Mouse (Mus musculus) ES-E14 (cell line): Measurements from ENCODE around the gene Arap2. TPM values are rescaled to one million over a fixed set of nuclear protein-coding genes. Genes with fewer than 3 reads are reported as not detected.

ENCODE experiments used
- DNase-seq: peaks from one replicate; pipeline ENCODE4 v3.0.0-alpha.2; 2013; ENCODE audit warnings: low read depth, low spot score
- H3K27ac ChIP-seq: 2 replicates; pipeline ENCODE4 v1.5.1; 2012; ENCODE audit warnings: low read depth, mild to moderate bottlenecking, low read length, moderate library complexity, mixed read lengths; ENCODE audit not compliant: poor library complexity, insufficient read depth, severe bottlenecking
- H3K36me3 ChIP-seq: 2 replicates; pipeline ENCODE4 v1.6.1; 2012; ENCODE audit warnings: mild to moderate bottlenecking, low read length, moderate library complexity, mixed read lengths; ENCODE audit not compliant: control insufficient read depth, poor library complexity, insufficient read depth, severe bottlenecking
- H3K4me1 ChIP-seq, 2 experiments: fragments of 150-350 bp in 1 of 2; sonication (generic) in 1 of 2; 2 replicates each; pipeline ENCODE4 v1.6.1; 2012; ENCODE audit warnings: low read length in 2 of 2, mild to moderate bottlenecking in 1 of 2, mixed read lengths in 1 of 2; ENCODE audit not compliant: control insufficient read depth in 2 of 2, insufficient read depth in 2 of 2, poor library complexity in 1 of 2
- H3K4me3 ChIP-seq, 2 experiments: fragments of 150-350 bp in 1 of 2; sonication (generic) in 1 of 2; 2 replicates each; pipeline ENCODE4 v1.5.1; 2012; ENCODE audit warnings: low read length in 2 of 2, low read depth in 1 of 2, mild to moderate bottlenecking in 1 of 2, mixed read lengths in 1 of 2; ENCODE audit not compliant: insufficient read depth in 1 of 2, poor library complexity in 1 of 2, severe bottlenecking in 1 of 2
- H3K9ac ChIP-seq: 2 replicates; pipeline ENCODE4 v1.6.1; 2012; ENCODE audit warnings: low read depth, mild to moderate bottlenecking, low read length, mixed read lengths; ENCODE audit not compliant: poor library complexity, insufficient read depth, severe bottlenecking
- H3K9me3 ChIP-seq: fragments of 150-350 bp; sonication (generic); 2 replicates; pipeline ENCODE4 v1.6.1; 2012; ENCODE audit warnings: low read depth, mild to moderate bottlenecking, low read length; ENCODE audit not compliant: control insufficient read depth, insufficient read depth
- CHD2 ChIP-seq: IDR thresholded peaks from 2 replicates; pipeline ENCODE4 v1.6.1; 2014; ENCODE audit warnings: mild to moderate bottlenecking, low read depth, low read length, inconsistent platforms
- HCFC1 ChIP-seq: IDR thresholded peaks from 2 replicates; pipeline ENCODE4 v1.6.1; 2012; ENCODE audit warnings: low read length, inconsistent platforms, borderline replicate concordance; ENCODE audit not compliant: insufficient read depth
- MAFK ChIP-seq: IDR thresholded peaks from 2 replicates; pipeline ENCODE4 v1.6.1; 2014; ENCODE audit warnings: mild to moderate bottlenecking, low read depth, low read length, inconsistent platforms; ENCODE audit not compliant: insufficient read depth
- ZC3H11A ChIP-seq: IDR thresholded peaks from 2 replicates; pipeline ENCODE4 v1.6.1; 2012; ENCODE audit warnings: low read depth, mild to moderate bottlenecking, inconsistent platforms, low read length, borderline replicate concordance
- ZNF384 ChIP-seq: IDR thresholded peaks from 2 replicates; pipeline ENCODE4 v1.6.1; 2012; ENCODE audit warnings: low read depth, low read length, inconsistent platforms
- in situ Hi-C, 2 experiments: fragments of 600-800 bp; cut with MboI; formaldehyde crosslinking; loops; one replicate each; pipeline ENCODE4 v1.15.1; 2025; ENCODE audit warnings: low sequenced_read_pairs in 2 of 2, inconsistent platforms in 1 of 2; ENCODE audit not compliant: unreplicated experiment in 2 of 2
- total RNA-seq: library from RNA; depleted of rRNA; stranded (reverse); fragments of 300-350 nt; gene quantifications from 2 replicates; pipeline ENCODE4 v1.2.3, GENCODE M21; 2012

The Arap2 gene
- total RNA-seq, 1 experiment = 11.1 TPM

DNA sequence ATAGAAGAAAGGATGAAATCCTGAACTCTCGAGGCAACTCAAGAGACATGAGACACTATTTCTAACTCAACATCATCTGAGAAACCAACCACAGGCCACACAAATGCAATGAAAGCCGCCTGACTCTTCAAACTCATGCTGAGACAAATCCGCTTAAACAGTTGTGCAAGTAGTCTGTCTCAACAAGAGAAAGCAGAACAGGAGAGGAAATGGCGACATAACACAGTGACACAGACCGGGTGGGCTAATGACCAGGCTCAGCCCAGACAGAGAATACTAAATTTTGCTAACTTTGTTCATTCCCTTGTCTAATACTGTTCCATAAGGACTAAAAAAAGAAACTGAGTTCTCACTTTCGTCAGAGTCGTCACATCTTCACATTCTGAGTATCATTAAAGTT, 88.6 kb downstream of the Arap2 start:
- no peak overlapping the region for H3K9ac ChIP-seq
- H3K27ac ChIP-seq = no peak overlapping the region
- in situ Hi-C loops = no loop called here
- no peaks in the 10 kb centered on the region for H3K4me1 ChIP-seq
- no peaks in the 10 kb centered on the region for H3K36me3 ChIP-seq
- TF ChIP-seq ZC3H11A = no peak
- TF ChIP-seq MAFK = no peak
- no peak for TF ChIP-seq CHD2
- TF ChIP-seq ZNF384 = no peak
- no peak for TF ChIP-seq HCFC1
- H3K4me3 ChIP-seq = no peak overlapping the region
- no peak for DNase-seq
- no peaks in the 10 kb centered on the region for H3K9me3 ChIP-seq

DNA sequence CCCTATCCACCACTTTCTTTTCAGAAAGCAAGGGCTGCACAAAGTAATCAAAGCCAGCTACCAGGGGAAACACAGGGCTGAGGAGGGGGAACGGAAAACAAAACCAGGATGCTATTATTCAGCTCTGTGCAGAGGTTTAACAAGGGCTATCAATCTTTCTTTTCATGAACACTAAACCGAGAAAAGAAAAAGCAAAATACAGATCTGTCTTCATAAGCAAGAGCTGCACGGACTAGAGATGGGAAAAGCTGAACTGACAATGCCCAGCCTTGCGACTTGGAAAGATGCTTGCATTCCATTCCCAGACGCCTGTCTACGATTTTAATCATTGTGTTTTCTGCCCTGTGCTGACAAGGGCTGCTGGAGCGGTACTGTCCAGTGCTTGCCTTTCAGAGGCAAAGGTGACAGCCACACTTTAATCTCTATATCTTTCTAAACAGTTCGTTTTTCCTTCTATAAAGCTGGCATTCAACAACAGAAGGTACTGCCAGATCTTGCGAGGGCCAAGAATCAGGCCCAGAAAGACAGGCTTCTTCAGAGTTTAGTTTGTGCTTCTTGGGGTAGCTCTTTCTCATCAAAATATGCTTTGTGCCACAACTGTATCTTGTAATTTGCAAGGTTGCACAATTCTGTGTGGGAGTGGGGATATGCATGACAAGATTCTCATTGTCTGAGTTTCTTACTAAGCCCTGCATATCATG, 93.1 kb downstream of the Arap2 start:
- H3K9ac ChIP-seq = no peak overlapping the region
- H3K9me3 ChIP-seq = no peaks in the 10 kb centered on the region
- H3K27ac ChIP-seq = no peak overlapping the region
- H3K4me1 ChIP-seq = no peaks in the 10 kb centered on the region
- in situ Hi-C loops = no loop called here
- DNase-seq = no peak
- no peaks in the 10 kb centered on the region for H3K36me3 ChIP-seq
- TF ChIP-seq HCFC1 = no peak
- TF ChIP-seq MAFK = no peak
- no peak for TF ChIP-seq ZC3H11A
- TF ChIP-seq CHD2 = no peak
- no peak for TF ChIP-seq ZNF384
- H3K4me3 ChIP-seq = no peak overlapping the region

DNA sequence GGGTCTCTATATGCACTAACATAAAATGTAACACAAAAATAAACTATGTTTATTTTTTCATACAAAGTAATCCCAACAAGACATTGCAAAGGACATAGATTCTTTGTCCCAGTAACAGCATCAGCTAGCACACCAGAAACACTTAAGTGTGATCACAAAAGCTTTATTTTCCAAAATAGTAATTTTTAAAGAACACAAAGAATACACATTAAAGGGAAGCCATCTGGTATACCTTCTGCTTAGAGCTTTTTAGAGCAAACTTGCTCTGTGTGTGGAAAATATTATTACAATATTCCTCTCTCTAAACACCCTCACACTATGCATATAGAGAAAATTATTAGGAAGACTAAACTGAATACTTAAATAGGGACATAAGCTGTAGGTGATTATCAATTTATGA, 100.6 kb downstream of the Arap2 start:
- Histone ChIP-seq H3K4me1 (no peaks in the 10 kb centered on the region), H3K27ac (no peak overlapping the region), H3K4me3 (no peak overlapping the region), H3K36me3 (no peaks in the 10 kb centered on the region), H3K9ac (no peak overlapping the region), H3K9me3 (no peaks in the 10 kb centered on the region)
- in situ Hi-C loops = no loop called here
- TF ChIP-seq ZNF384 (no peak), HCFC1 (no peak), CHD2 (no peak), MAFK (no peak), ZC3H11A (no peak)
- DNase-seq = no peak

DNA sequence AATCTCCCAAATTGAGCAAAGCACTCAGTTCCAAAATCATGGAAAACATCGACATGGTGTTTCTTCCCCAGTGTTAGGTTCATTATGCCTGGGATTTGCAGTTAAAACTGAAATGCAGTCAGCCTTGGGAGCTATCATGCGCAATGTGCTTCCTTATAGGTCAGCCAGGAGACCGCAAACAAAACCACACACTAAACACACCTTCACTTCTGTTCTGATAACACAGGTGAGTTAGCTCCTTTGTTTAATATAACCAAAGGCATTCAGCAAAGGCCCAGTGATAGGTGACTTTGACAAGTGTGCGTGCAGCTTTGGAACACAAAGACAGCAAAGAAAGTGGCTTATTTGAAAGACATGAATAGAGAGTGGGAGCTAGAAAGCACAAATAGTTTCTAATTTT, 101.1 kb downstream of the Arap2 start:
- H3K36me3 ChIP-seq = no peaks in the 10 kb centered on the region
- H3K9me3 ChIP-seq = no peaks in the 10 kb centered on the region
- no peak overlapping the region for H3K9ac ChIP-seq
- H3K27ac ChIP-seq = no peak overlapping the region
- DNase-seq = no peak
- no peak overlapping the region for H3K4me3 ChIP-seq
- no peaks in the 10 kb centered on the region for H3K4me1 ChIP-seq
- in situ Hi-C loops = no loop called here
- TF ChIP-seq HCFC1 = no peak
- no peak for TF ChIP-seq CHD2
- no peak for TF ChIP-seq MAFK
- no peak for TF ChIP-seq ZC3H11A
- TF ChIP-seq ZNF384 = no peak

DNA sequence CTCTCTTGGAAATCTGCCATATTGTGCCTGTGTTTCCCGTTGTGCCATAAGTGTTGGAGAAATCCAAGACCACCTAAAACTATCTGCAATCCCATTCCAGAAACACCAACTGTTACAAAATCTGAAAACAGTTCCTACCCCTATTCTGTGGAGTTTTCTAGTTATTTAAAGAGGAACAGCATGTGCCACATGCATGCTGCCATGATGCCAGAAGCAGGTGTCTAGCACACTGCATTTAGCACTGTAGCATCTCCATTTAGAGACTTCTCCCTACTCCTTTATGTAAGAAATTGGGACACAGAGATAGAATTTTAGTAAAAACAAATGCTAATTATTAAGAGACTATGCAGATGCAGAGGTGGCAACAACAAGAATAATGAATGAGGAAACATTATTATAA, 102.8 kb downstream of the Arap2 start:
- no peak overlapping the region for H3K27ac ChIP-seq
- H3K9me3 ChIP-seq = no peaks in the 10 kb centered on the region
- DNase-seq = no peak
- in situ Hi-C loops = no loop called here
- H3K4me3 ChIP-seq = no peak overlapping the region
- H3K4me1 ChIP-seq = no peaks in the 10 kb centered on the region
- TF ChIP-seq ZNF384 = no peak
- TF ChIP-seq MAFK = no peak
- TF ChIP-seq HCFC1 = no peak
- TF ChIP-seq CHD2 = no peak
- no peak for TF ChIP-seq ZC3H11A
- no peaks in the 10 kb centered on the region for H3K36me3 ChIP-seq
- H3K9ac ChIP-seq = no peak overlapping the region
